Mouse (Mus musculus) cerebellum, postnatal 14 days (tissue): ENCODE results near the gene Zfr2.

Experiments
- DNase-seq, 2 experiments: peaks; one replicate each; pipeline ENCODE4 v3.0.0; 2021; ENCODE audit warnings: mixed read lengths in 2 of 2

Zfr2 gene

GRCm38 (mm10) chr10:81288601-81289000, 55.6 kb downstream of the Zfr2 start:
- DNase-seq, result peak; percentile 69 to 85

DNA sequence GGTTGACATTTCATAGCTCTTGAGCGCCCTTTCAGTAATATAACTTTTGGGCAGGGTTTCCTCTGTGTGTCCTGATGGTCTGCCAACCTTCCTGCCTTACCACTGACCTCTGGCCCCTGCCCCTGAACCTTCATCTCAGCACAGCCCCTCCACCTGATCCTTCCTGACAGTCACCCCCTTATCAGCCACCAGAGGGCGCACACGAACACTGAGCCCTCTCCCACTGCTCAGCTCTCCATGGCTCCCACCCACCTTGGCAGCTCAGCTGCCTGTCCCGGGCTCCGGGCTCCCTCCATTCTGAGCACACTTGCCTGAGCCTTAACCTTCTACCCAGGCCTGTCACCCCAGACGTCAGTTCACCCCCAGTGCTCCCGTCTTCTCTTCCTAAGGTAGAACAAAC, 56.3 kb downstream of the Zfr2 start:
- DNase-seq, result peak; percentile 79 to 80

DNA sequence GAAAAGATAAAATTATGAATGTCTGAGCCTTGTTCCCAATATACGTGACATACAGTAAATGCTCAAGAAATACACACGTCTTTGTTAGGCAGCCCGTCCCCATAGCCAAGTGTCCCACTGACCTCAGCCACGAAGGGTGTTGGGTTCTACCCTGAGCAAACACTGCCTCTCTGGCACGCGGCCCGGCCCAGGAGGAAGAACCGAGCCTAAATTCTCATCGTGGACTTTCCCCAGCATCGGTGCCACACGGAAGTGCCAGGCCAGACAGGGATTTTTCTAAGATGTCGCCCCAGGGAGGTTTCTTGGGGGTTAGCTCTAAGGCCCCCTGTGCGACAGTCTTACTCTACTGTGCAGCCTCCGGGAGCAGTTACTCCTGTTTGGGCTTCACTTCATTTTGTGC, 56.9 kb downstream of the Zfr2 start:
- DNase-seq, result no peak

DNA sequence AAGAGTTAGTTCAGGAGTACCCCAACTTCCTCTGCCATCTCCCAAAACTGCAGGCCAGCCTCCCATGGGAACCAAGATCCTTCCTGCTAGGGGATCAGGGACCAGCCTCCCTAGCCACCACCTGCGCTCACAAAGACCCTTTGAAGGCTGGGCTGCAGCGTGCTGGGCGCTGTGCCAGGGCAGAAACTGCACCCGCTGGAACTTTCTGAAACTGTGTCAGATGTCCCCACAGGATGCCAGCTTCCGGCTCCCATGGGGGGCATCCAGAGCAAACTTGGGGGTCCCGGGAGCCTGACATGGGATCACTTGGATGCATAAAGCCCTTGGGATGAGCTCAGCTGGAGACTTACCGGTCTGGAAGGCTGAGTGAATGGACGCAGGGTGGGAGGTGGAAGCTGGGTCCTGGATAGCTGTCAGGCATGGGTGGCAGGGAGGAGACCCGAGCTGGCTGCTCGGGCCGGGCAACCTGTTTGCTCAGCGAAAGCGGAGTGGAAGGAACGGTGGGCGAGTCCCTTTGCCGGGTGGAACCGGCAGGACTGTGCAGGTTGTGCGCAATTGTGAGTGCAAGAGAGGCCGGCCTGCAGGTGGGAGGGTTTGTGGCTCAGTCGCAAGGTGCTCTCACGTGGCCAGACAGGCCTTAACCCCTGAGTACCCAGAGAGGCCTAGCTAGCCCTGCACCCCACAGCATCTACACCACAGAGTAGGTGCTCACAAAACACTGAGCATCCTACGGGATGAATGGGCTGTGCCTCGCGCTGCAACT, 57.9 kb downstream of the Zfr2 start:
- peak in 1 of 2 experiments; percentile 39 for DNase-seq

DNA sequence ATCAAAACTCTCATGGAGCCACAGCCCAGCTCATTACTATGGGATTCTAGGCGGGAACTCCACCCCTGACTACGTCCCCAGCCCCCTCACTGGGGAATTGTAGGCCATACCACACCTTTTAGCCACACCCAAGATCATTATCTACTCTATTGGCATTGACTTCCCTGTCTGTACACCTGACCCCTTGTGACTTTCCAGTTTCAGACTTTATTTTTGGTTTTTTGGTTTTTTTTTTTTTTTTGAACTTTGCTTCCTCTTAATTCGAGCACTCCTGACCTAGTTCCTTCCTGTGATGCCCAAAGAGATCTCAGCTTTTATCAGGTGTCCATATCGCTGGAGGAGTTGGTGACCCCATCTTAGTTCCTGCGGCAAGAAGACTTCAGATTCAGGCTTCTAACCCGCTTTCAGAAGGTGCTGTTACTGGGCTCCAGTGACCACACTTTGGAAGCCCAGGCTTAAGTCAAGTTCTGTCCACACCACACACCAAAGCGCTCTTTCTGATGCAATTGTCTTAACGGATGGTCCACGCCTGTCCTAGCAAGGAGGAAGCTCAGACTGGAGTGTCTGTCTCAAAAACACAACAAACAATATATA, 58.7 kb downstream of the Zfr2 start, which contains the start of gene Tjp3:
Gene Tjp3, minus strand, starts transcription at position 71 of the 594 bp plus-strand sequence.
- no peak for DNase-seq

GRCm38 (mm10) chr10:81292554-81293333, 59.8 kb downstream of the Zfr2 start, which contains the start of gene Pip5k1c:
Gene Pip5k1c, plus strand, starts transcription at chr10:81292963.
- peak; percentile 100 for DNase-seq

- no peak for DNase-seq
Measured at GRCm38 (mm10) chr10:81293334-81294030, 60.5 kb downstream of the Zfr2 start.

DNA sequence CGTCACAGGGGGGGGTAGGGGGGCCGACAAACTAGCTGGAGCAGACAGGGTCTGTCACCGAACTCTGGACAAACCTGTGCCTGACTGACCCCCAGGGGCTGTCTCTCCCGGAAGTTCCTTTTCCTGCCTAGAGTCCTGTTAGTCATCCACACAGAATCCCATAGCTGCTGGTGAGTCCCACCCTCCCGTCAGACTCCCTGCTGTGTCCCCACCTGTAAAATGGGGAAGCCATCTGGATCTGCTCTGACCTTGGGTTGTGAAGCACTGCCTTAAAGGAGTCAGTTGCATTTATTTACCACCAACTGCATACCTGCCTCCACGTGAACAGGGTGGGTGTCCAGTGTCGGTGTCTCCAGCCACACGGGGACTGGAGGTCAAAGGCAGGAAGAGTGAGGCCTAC, 61.5 kb downstream of the Zfr2 start:
- DNase-seq, result peak; percentile 80 to 83

GRCm38 (mm10) chr10:81295185-81295584, 62.2 kb downstream of the Zfr2 start:
- peak in 1 of 2 experiments; percentile 47 for DNase-seq

DNA sequence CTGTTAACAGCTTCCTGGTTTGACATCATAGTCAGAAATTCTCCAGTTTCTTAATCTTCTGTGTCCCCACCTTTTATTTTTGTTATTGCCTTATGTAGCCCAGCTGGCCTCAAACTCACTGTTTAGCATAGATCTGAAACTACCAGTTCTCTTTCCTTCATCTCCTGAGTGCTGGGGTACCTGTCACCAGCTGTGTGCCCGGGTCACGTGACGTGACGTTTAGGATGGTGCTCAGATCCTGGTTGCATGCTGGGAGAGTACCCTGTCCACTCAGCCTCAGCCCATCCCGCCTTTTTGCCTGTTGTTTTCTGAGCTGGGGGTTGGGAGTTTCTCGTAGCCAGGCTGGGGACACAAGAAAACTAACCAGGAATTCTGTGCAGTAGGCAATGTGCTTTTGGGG, 64.3 kb downstream of the Zfr2 start:
- no peak for DNase-seq

DNA sequence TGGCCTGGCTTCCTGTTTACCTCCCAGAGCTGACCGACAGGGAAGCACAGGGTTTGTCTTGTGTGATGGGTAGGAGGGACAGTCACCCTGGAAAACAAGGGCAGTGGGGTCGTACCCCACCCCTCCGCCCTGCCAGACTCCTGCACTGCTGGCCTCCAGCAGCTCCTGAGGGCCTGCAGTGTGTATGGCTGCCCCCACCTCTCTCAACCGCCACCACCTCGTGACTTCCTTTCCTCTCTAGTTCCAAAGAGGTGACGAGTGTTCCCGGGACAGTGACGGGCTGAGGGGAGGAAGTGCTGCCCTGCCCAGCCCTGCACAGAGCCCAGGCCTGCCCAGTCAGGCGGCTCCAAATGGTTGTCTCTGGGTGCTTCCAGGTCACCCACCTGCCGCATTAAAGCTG, 64.9 kb downstream of the Zfr2 start:
- no peak for DNase-seq

DNA sequence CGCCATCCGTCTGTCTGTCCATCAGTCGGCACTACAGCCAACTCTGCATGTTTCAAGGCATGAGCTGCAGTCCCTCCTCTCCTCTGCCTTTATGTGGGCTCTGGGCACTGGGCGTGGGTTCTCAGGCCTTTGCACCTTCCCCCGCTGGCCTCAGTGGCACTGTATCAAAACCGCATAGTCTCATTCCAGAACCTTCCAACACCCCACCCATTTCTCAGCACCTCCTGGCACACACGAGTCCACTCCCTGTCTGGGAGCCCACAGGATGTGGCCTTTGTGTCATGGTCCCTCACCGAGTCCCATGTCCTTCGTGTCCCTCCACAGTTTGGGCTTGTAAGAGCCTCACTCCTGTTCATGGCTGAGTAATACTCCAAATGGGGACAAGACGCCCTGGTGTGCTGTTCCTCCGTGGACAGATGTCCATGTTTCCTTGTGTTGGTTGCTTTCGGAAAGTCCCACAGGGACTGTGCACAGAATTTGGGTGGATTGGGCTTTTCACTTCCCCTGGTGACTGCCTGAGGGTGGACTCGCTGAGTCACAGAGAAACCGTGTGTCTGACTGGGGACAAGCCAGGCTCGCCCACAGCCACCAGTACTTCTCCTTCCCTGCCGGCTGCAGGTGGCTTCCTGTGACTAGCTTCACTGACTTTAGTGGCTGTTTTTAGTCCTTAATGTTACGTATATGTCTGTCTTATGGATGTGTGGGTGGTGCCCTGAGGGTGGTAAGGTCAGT, 65.6 kb downstream of the Zfr2 start:
- no peak for DNase-seq

- no peak for DNase-seq
Measured at GRCm38 (mm10) chr10:81299585-81300351, 66.8 kb downstream of the Zfr2 start.

DNA sequence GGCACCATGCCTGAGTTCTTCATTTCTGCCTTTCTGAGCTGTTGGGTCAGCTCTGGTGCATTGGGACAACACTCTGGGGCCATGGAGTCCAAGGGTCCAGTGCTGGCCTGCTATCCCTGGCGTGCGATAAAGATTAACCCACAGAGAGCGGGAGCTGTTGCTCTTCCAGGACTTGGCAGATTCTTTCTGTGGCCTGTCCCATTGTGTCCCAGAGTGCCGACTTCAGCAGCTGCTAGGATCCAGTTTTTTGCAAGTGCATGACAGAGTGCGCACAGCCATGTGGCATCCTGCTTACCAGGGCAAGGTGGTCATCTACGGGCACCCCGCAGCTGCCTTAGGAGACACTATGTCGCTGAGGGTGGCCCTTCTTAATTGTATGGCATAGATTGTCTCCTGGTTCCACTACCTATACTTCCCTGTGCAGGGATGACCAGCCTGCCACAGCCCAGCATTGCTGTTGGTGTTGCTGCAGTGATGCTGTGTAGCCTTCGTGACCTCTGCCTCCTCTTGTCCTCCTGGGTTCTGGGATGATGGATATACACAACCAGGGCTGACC, 67.5 kb downstream of the Zfr2 start:
- DNase-seq, result no peak

DNA sequence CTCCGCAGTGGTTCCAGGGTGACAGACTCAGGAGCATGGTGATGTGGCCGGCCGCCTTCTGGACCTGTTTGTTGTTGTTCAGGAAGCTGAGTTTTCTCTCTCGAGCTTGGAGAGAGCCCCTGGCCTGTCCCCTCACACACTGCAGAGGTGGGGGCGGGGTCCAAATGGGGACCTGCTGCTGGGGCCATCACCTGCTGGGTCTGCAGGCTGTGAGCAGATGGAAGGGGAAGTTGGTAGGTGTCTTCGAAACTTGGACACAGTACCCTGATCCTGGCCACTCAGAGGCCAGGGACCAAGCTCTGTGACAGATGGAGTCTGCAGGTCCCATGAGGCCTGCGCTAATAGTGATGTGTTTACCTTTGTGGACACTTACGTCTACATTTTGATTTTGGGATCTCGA, 68.4 kb downstream of the Zfr2 start:
- peak; percentile 59 to 76 for DNase-seq
